Comparison of ENCODE assay signal across 7 mouse cellular contexts in genomic region chr7:89998006-89998623, GRCm38 (mm10). TPM values are rescaled to one million over a fixed set of nuclear protein-coding genes. Genes with fewer than 3 reads are reported as not detected.
DNase-seq lines count a peak whose midpoint lies in the region; ATAC-seq lines count a peak whose summit lies in the region.

No protein-coding gene starts in this region.

- WGBS in heart, embryonic 13.5 days = 16% methylated on average over 10 of the region's 10 CpGs
- WGBS in kidney, embryonic 16.5 days = 18% methylated on average over 10 of the region's 10 CpGs
- WGBS in lung, embryonic 15.5 days = 20% methylated on average over 10 of the region's 10 CpGs

- no peaks in the 10 kb centered on the region for H3K36me3 ChIP-seq in heart, embryonic 13.5 days
- H3K36me3 ChIP-seq in kidney, embryonic 16.5 days (ENCODE audit: insufficient read depth, low read length) = no peaks in the 10 kb centered on the region
- no peaks in the 10 kb centered on the region for H3K36me3 ChIP-seq in lung, embryonic 15.5 days

- peak; percentile 65 for DNase-seq in Muller cell, postnatal 12 days (ENCODE audit: inconsistent ontology term)
- peak; percentile 52 to 72 for DNase-seq in cerebellum, postnatal 36 days
- DNase-seq in retina, embryonic 14.5 days (ENCODE audit: low spot score) = peak; percentile 83

- H3K4me1 ChIP-seq in heart, embryonic 13.5 days = 0 out of 2 replicates have a peak, but pooled peaks cover 4% of the 10 kb centered on the region
- H3K4me1 ChIP-seq in kidney, embryonic 16.5 days (ENCODE audit: insufficient read depth, low read length) = 0 out of 2 replicates have a peak, but pooled peaks cover 3% of the 10 kb centered on the region
- H3K4me1 ChIP-seq in lung, embryonic 15.5 days = peaks cover 4% of the 10 kb centered on the region; the same call in 1 of the 2 replicates

- no peak overlapping the region for H3K4me3 ChIP-seq in heart, embryonic 13.5 days
- no peak overlapping the region for H3K4me3 ChIP-seq in kidney, embryonic 16.5 days (ENCODE audit: low read length)
- no peak overlapping the region for H3K4me3 ChIP-seq in lung, embryonic 15.5 days

- peak overlapping the region; percentile 37 for H3K4me2 ChIP-seq in heart, embryonic 13.5 days
- H3K4me2 ChIP-seq in kidney, embryonic 16.5 days (replicated peaks; ENCODE audit: low read depth, low read length) = no peak overlapping the region
- H3K4me2 ChIP-seq in lung, embryonic 15.5 days = peak overlapping the region; percentile 35; the same call in 1 of the 2 replicates

- no peak overlapping the region for H3K27ac ChIP-seq in heart, embryonic 13.5 days (replicated peaks)
- H3K27ac ChIP-seq in kidney, embryonic 16.5 days (ENCODE audit: low read length) = no peak overlapping the region
- H3K27ac ChIP-seq in lung, embryonic 15.5 days = no peak overlapping the region

- peak; percentile 71 for ATAC-seq in CD4-positive, CD25-positive, alpha-beta regulatory T cell, adult 4 months
- no peak for ATAC-seq in heart, embryonic 13.5 days (ENCODE audit: extremely low read depth, insufficient number of reproducible peaks, low FRiP score, low TSS enrichment)
- ATAC-seq in kidney, embryonic 16.5 days (ENCODE audit: low FRiP score, low TSS enrichment) = peak; percentile 65; the same call in 1 of the 2 replicates
- ATAC-seq in lung, embryonic 15.5 days (ENCODE audit: borderline replicate concordance, extremely low read depth, low FRiP score, low TSS enrichment) = no peak; the same call in 1 of the 2 replicates

- H3K9ac ChIP-seq in heart, embryonic 13.5 days = no peak overlapping the region
- no peak overlapping the region for H3K9ac ChIP-seq in kidney, embryonic 16.5 days (replicated peaks; ENCODE audit: low read length)
- H3K9ac ChIP-seq in lung, embryonic 15.5 days = no peak overlapping the region

- H3K9me3 ChIP-seq in heart, embryonic 13.5 days = no peaks in the 10 kb centered on the region
- no peaks in the 10 kb centered on the region for H3K9me3 ChIP-seq in kidney, embryonic 16.5 days (ENCODE audit: low read length)
- no peaks in the 10 kb centered on the region for H3K9me3 ChIP-seq in lung, embryonic 15.5 days

- no peaks in the 10 kb centered on the region for H3K27me3 ChIP-seq in heart, embryonic 13.5 days (replicated peaks)
- no peaks in the 10 kb centered on the region for H3K27me3 ChIP-seq in kidney, embryonic 16.5 days (ENCODE audit: insufficient read depth, low read length)
- no peaks in the 10 kb centered on the region for H3K27me3 ChIP-seq in lung, embryonic 15.5 days

RNA-seq across cellular contexts. Expression of gene Eed, which starts 17.3 kb away (rescaled TPM):
- 10 to 100 TPM; 57.3 to 62.9 TPM for polyA plus RNA-seq in CD4-positive, CD25-positive, alpha-beta regulatory T cell, adult 4 months (2017; shearing (Covaris generic))
- polyA plus RNA-seq in heart, embryonic 13.5 days (2015; fragmentation: Nextera tagmentation; extraction: Ambion mirVana) = 42.0 and 45.5 TPM in 2 replicates
- 68.3 and 76.6 TPM in 2 replicates for polyA plus RNA-seq in kidney, embryonic 16.5 days (2015; fragmentation: Nextera tagmentation; extraction: Ambion mirVana)
- polyA plus RNA-seq in lung, embryonic 15.5 days (2015; fragmentation: Nextera tagmentation; extraction: Ambion mirVana) = 73.7 and 79.3 TPM in 2 replicates

RNA-seq across cellular contexts. Expression of gene Hikeshi, which starts 57.1 kb away (rescaled TPM):
- polyA plus RNA-seq in CD4-positive, CD25-positive, alpha-beta regulatory T cell, adult 4 months (2017; shearing (Covaris generic)) = 10 to 100 TPM; 72.1 to 83.5 TPM
- 90.0 and 111 TPM in 2 replicates for polyA plus RNA-seq in heart, embryonic 13.5 days (2015; fragmentation: Nextera tagmentation; extraction: Ambion mirVana)
- 131 and 138 TPM in 2 replicates for polyA plus RNA-seq in kidney, embryonic 16.5 days (2015; fragmentation: Nextera tagmentation; extraction: Ambion mirVana)
- polyA plus RNA-seq in lung, embryonic 15.5 days (2015; fragmentation: Nextera tagmentation; extraction: Ambion mirVana) = 136 and 144 TPM in 2 replicates

Comparison
In these comparisons a context has a peak if more than half of its experiments do, and no peak if none do; other contexts are left out.
1. ATAC-seq: peak in CD4-positive, CD25-positive, alpha-beta regulatory T cell, adult 4 months (single experiment) and kidney, embryonic 16.5 days (single experiment); none in heart, embryonic 13.5 days (single experiment) and lung, embryonic 15.5 days (single experiment).
2. Peak in every context shown above with its lines, with median percentiles within 50 percentile points of each other: DNase-seq.